Mouse (Mus musculus) testis, postnatal 10 days (tissue): ENCODE results near the gene Scaf1.

Experiments used
- DNase-seq: peaks from one replicate; pipeline ENCODE4 v3.0.0; 2021; ENCODE audit warnings: low spot score

Gene Scaf1

DNA sequence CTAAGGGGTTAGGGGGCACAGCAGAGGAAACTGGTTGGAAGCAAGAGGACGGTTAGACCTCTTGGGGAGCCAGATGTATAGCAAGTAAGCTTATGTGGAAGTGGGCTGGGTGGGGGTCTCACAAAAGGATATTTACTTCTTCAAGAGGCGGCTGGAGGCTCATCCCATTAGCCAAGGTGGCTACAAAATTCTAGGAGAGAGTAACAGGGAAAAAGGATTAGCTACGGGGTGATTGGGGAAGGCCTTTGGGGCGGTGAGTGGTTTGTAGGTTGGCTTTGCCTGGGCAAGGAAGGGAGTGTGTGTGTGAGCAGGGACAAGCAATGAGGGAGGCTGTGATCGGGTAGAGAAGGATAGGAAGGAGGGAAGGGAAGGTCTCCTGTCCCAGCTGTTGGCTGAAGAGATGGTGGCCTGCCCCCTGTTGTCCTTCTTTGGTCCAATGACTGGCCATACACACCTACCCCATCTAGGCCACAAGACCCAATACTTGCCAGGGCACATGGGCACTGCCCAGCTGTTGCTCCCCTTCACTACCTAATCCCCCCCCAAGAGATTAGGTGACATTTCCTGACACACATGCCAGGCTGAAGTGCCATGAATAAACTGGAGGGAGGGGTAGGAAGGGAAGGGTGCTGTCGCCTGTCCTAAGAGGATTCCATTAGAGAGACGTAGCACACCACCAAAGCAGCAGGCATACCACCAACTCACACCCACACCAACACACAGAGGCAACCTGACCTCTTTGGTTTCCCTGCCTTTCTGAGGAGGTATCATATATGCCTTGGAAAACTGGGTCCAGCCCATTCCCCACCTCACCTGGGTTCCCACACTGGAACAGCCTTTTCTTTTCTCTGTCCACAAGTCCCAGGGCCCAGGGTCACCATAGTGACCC, 32.0 kb downstream of the Scaf1 start:
- DNase-seq = no peak

DNA sequence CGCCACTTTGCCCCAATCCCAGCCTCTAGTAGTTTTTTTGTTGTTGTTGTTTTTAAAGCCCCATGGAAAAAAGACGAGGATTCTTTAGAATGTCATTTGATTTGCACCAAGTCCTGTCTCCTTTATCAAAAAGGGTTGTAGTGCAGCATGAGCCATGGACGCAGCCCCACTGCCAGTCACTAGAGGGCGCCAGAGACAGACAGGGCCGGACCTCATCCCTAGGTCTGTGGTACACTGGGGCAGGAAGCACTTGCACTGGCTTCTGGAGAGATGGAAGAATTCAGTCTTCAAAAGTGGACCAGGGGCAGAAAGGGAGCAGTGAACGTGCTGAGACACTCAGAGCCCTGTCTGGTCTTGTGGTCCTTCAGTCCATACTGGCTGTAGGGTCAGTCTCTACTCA, 33.1 kb downstream of the Scaf1 start:
- DNase-seq = peak; percentile 94

DNA sequence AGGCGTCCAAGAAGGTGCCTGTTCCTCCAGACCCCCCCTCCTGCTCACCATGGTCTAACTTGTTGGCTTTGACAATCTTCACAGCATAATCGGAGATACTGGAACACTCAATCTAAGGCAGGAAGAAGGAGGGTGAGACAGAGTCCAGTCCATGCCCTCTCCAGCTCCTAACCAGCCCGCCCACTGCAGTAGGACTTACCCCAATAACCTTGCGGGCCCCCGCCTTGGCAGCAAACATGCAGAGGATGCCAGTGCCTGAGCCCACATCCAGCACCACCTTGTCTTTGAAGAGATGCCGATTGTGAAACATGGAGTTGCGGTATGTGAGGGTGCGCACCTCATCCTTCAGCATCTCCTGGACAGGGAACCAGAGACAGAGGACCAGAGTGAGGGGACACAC, 34.6 kb downstream of the Scaf1 start:
- DNase-seq = no peak

DNA sequence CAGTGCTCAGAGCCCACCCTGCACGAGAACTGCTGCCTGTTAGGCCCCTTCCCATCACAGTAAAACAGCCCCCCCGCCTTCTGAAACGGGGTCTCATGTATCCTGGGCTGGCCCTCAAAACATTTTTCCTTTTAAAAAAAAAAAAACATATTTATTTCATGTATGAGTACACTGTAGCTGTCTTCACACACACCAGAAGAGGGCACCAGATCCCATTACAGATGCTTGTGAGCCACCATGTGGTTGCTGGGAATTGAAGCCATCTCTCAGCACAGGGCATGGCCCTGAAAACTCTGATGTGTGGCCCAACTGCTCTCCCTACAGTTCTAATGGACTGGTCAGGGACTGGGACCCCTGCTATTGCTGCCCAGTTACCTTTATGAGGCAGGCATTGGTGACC, 37.9 kb downstream of the Scaf1 start:
- DNase-seq = no peak

DNA sequence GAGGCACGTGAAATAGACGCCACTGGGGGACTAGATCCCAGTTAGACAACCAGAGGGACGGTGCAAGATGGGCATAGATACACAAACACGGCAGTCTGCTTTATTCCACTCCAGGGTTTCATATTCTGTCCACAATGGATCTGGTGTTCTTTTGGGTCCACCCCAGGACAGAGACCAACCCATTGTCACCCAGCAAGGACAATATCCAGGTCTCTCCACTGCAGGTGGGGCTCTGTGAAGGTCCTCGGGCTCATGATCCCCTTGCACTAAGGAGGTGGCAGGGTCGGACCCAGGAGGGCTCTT, 41.1 kb downstream of the Scaf1 start:
- no peak for DNase-seq

DNA sequence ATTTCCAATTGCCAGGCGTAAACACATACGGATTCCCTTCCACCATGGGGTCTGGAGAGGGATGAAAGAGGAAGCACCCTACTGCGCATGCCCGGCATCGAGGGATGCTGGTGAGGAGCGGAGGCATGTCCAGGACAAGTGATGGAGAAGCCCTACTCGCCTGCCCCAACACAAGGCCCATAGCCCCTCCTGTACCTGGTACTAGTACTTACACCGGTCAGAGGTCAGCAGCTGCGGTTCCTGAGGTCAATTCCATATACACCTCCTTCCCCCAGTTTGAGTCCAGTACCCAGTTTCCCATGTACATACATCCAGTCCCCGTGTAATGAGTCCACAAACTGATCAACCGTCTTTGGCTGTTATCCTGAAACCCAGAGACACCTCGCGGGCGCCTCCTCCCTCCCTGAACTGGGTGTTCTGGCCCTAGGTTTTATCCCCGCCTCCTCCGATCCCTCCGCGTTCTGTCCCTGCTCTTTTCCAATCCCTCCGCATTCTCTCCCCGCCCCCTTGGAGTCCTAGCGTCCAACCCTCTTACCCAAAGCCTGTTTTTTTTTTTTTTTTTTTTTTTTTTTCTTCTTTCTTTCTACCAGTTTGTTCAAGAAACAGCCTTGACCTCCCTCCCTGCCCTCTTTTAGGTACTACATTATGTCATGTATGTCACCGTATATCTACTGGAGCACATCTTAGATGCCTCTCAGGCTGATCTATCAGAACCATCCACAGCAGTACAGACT, 41.6 kb downstream of the Scaf1 start, which contains the start of gene Cpt1c:
Cpt1c (minus strand) TSS at position 469 of the 734 bp plus-strand sequence.
- peak; percentile 89 for DNase-seq

DNA sequence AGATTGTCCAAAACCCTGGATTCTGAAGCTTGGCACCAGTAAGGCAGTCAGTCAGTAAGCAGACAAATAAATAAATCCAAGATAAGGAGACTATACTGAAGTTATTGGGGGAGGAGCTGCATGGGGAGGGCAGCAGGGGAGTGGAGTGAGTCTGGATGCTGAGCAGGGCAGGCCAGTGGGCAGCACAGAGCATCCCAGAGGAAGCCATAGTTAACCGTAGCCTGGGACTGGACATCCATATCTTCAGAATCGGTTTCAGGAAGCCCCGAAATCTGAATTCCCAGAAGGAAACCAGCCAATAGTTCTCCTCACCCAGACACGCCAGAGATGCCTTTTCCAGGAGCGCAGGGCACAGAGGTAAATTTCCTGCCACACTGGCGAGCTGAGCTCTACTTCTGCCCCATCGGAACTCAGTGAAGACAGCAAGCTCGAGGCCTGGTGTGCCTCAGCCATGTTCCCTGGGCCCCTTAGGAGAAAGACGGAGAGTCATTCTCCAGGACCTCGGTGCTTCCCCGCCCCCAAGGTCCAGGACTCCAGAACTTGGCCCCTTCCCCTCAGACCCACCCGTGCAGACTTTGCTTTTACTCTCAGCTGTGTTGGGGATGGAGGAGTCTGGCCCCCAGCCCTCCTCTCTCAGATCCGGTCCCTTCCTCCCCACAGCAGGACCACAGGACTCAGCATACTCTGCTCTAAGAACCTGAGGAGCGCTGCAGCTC, 42.6 kb downstream of the Scaf1 start:
- no peak for DNase-seq

DNA sequence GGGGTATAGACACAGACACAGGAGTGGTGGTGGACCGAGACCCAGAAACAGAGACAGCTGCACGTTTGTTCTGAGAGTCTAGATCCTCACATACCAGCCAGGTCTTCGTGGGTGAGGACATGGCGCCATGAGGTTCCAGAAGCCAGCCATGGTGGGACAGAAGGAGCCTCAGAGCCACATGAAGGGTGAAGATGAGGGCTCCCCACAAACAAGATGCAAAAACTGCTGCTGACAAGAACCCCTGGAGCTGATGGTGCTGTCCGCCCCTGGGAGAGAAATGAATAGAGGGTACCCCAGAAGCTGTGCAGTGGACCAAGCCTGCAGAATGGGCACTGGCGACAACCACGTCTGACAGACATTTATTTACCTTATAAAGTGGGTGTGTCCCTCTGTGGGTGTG, 45.0 kb downstream of the Scaf1 start:
- DNase-seq = no peak

DNA sequence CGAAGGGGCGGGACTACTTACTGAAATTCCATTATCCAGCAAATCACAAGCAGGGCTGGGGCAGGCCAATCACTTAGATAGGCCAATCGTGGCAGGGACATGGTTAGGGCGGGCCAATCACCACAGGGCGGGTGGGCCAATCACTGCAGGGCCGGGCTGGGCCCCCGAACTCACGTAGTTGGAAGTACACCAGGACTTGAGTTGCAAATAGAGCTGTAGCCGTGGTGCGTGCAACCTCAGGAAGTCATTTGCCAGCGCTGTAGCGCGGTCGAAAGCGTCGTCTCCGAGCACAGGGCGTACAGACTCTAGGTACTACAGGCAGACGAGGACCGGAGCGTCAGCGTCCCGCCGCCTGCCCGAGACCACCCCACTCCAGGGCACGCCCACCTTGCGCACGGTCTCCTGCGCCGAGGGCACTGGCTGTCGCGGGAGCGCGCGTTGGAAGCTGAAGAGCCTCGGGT, 45.9 kb downstream of the Scaf1 start:
- DNase-seq = peak; percentile 88

DNA sequence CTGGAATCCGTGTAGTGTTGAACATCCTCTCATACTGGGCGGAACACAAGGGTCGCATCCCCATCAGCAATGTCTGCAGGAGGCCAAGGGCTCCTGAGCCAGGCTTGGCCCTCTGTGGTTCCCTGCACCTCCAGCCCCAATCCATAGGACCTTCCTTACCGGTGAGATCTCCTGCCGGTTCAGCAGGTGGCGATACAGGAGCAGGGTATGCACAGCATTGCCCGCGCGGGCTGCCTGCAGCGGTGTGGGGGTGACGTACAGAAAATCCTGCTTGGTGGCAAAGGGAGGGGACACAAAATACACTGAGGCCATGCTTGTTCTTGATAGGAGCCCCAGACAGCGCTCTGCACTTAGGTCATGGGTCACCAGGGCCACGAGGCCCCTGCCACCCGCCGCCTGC, 49.5 kb downstream of the Scaf1 start:
- no peak for DNase-seq

DNA sequence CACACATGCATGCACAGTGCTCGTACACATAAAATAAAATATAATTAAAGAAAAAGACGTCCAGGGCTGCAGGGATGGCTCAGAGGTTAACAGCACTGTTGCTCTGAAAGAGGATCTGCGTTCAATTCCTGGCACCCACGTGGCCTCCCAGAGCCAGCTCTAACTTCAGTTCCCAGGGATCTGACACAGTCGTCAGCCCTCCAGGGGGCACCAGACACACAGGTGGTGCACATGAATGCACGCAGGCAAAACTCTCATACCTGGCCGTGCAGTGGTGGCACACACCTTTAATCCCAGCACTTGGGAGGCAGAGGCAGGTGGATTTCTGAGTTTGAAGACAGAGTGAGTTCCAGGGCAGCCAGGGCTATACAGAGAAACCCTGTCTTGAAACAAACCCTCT, 50.2 kb downstream of the Scaf1 start:
- DNase-seq = peak; percentile 54

DNA sequence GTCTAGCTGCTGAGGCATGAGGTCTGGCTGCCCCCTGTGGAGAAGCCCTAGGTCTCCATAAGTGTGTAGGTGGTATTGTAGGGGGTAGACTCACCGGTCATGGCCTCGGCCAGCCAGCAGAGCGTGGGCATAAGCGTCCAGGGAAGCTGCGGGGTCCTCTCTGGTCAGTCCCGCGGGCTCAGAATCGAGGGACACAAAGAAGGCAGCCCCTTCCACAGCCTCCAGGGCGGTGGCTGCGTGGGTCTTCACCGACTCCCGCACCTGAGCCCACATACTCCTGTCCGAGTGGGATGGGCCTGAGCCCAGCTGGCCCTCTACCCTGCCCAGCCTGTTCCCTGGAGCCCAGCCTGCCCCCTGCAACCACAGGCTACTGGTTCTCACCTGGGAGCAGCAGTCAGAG, 51.2 kb downstream of the Scaf1 start:
- DNase-seq = no peak

DNA sequence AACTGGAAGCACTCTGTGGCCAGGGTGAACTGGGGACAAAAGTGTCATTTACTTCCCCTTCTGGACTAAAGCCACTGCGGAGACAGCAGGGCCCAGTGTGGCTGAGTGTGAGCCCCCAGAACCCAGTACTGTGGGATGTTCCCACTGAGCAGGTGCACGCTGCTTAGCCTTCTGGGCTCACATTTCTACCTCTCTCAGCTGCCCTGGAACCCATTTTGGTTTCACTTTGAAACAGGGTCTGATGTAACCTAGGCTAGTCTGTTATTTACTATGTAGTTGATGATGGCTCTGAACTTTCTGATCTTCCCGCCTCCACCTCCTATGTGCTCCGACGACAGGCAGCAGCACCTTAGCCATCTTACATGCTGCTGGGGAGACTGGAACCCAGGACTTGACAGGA, 53.3 kb downstream of the Scaf1 start:
- DNase-seq = no peak

DNA sequence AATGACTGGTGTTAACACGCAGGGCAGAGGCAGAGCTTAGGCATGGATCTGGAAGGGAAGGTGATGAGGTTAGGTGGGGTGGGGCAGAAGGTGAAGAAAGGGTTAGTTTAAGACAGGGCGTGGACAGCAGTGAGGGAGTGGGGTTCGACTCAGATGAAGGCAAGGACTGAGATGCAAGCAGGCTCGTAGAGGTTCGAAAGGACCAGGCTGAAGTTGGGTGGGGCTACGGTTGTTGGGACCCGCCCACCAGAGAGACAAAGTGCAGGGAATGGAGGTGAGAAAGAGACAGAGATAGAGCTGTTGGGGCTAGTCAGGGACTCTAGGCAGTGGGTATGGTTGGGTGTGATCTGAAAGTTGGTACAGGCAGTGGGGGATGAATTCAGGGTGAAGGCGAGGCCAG, 53.8 kb downstream of the Scaf1 start:
- DNase-seq = no peak

DNA sequence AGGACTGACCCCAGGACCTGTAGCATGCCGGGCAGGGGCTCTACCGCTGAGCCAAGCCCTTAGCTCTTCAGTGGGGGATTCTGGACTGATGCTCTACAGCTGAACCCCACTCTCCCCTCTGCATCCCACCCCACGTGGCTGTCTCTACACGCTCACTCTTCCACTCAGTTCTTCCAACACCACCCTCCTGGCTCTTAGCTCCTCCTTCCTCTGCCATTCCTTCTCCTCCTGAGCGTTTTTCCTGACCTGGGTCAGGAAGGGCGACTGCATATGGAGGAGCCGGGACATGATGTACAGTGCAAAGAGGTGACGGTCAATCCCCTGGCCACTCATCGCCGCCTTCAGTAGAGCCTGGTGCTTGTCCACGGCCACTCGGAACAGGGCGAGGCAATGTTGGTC, 55.7 kb downstream of the Scaf1 start:
- no peak for DNase-seq

DNA sequence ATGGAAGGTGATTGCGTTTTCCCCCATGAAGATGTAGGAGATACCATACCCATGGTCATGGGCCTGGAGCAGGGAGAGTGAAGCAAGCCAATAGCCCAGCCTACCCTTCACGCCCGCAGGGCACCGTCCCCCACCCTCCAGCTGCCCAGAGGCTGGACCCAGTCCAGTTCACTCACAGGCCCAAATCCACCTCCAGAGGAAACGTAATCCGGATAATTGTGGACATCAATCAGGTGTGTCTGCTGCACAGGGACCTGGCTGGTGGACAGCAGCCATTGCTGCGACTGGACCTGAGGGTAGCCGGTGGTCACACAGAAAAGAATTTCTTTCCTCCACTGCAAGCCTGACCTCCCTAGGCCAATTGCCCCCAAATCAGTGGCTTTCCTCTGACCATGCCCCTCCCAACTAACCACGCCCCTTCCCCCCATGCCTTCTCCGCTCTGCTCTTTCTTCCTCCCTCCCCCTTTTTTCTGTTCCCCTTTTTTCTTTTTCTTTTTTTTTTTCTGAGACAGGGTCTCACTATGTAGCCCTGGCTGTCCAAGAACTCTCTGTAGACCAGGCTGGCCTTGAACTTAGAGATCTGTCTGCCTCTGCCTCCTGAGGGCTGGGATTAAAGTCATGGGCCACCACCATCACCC, 56.2 kb downstream of the Scaf1 start:
- peak; percentile 46 for DNase-seq

DNA sequence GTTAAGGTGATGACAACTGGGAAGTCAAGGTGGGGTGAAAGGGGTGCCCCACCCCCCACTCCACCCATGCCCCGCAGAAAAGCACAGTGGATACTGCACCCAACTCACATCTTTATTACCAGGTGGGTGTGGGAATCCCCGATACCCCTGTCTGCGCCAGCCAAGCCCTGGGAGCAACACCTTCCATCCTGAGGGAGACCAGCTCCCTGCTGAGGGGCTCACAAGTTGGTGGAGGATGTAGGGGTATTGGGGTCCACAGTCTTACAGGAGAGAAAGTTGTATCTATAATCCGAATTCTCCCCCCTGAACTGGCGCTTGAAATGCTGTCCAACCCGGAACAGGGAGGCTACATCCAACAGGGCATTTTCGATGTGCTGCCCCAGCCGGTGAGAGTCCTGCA, 56.9 kb downstream of the Scaf1 start:
- peak; percentile 40 for DNase-seq

DNA sequence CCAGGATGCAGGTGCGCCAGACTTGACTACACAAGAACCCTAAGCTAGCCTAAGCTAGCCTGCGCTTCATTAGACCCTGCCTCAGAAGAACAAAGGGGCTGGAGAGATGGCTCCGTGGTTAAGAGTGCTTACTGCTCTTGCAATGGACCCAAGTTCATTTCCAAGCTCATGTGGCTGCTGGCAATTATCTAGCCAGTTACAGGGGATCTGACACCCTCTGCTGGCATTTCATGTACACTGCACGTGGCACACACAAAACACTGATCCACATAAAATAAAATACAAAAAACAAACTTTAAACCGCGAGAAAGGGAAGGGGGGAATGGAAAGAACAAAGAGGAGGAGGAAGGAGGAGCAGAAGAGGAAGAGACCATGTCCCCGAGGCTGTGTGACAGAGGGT, 58.0 kb downstream of the Scaf1 start:
- peak; percentile 65 for DNase-seq

DNA sequence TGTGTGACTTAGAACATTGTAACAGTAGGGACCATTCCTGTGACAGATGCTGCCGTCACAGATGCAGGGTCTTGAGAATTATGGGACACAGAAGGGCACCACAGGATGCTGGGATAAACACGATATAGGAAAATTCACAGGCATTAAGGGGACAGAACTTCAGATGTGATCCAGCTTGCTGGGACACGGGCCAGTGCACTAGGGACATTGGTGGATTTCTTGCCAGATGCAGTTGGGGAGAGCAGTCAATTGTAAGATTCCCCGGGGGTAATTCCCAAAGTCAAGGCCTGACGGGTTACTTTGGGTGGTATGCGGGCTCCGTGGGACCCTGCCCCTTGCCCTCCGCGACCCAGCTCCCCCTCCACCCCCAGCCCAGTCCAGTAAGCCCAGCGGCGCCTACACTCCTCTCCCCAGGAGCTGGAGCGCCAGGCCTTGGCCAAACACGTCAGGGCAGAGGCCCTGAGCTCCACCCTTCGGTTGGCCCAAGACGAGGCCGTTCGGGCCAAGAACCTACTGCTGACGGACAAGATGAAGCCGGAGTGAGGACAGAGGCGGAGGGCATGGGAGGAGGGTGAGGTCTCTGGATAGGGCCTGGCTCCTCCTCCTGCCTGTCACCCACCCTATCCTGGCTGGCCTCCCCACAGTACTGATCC, 58.9 kb downstream of the Scaf1 start:
- DNase-seq = peak; percentile 57

DNA sequence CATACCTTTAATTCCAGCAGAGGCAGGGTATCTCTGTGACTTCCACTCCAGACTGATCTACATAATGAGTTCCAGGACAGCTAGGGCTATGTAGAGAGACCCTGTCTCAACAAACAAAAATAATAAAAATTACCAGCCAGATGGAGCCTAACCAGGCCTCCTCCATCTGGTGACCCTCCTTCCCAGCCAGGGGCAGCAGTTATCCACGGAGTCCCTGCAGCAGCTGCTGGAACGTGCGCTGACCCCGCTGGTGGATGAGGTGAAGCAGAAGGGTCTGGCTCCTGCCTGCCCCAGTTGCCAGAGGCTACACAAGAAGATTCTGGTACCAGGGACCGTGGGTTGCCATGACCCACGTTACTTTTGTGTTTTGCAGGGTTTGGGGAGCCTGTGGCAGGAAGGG, 59.9 kb downstream of the Scaf1 start:
- DNase-seq = peak; percentile 47

DNA sequence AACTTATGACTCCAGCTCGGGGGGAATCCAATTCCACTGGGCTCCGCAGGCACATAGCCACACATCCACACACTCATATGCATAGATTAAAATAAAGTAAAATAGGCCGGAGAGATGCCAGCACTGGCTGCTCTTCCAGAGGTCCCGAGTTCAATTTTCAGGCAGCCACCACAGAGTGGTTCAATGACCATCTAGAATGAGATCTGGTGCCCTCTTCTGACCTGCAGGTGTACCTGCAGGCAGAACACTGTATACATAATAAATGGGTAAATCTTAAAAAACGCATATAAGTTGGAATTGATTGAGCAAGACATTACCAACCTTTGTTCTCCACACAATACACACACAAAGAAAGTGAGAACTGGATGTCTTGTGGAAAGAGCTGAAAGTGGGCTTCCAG, 60.5 kb downstream of the Scaf1 start:
- no peak for DNase-seq
